8 mouse cellular contexts compared by ENCODE assay signal in genomic region chr13:103334392-103334686, GRCm38 (mm10). TPM values are rescaled to one million over a fixed set of nuclear protein-coding genes. Genes with fewer than 3 reads are reported as not detected.
DNase-seq lines count a peak whose midpoint lies in the region; ATAC-seq and TF ChIP-seq lines count a peak whose summit lies in the region.

Gene Mast4, minus strand, starts transcription at chr13:103334497.

- DNase-seq in ES-CJ7 (ENCODE audit: low read depth, low spot score), result peak; percentile 76
- peak; percentile 25 for DNase-seq in cerebellum, adult 11-12 months
- DNase-seq in heart, postnatal 14 days, result peak; percentile 93 to 94
- peak; percentile 94 to 95 for DNase-seq in kidney, postnatal 4 days
- DNase-seq in thymus, postnatal 14 days, result peak; percentile 72

- no peaks in the 10 kb centered on the region for H3K36me3 ChIP-seq in forebrain, embryonic 16.5 days (ENCODE audit: control insufficient read depth, insufficient read depth)
- H3K36me3 ChIP-seq in liver, embryonic 16.5 days (ENCODE audit: control insufficient read depth, insufficient read depth), result no peaks in the 10 kb centered on the region

- peaks cover 24% of the 10 kb centered on the region for H3K27me3 ChIP-seq in forebrain, embryonic 16.5 days (replicated peaks; ENCODE audit: control insufficient read depth, insufficient read depth, low read length)
- peaks cover 49% of the 10 kb centered on the region for H3K27me3 ChIP-seq in liver, embryonic 16.5 days (ENCODE audit: control insufficient read depth, insufficient read depth, low read depth, low read length)

- intact Hi-C loops in heart, postnatal 14 days (cut with DNase I), result loop anchor here (5.0 to 10.0 kb wide), 4 partner anchors 62 to 308 kb away; no protein-coding TSS in a partner anchor

- TF ChIP-seq POLR2A in olfactory bulb, adult 2 months (IDR thresholded peaks at IDR 0.05; ENCODE audit: insufficient read depth, low read depth, low read length), result peak; percentile 26; the same call in 1 of the 2 replicates

- WGBS in forebrain, embryonic 16.5 days, result under 1% methylated on average over 44 of the region's 44 CpGs
- under 1% methylated on average over 44 of the region's 44 CpGs for whole genome bisulfite sequencing in liver, embryonic 16.5 days (ENCODE audit: insufficient replicate concordance)
- WGBS in olfactory bulb, adult 2 months, result under 1% methylated on average over 44 of the region's 44 CpGs

- peak within 1 kb of the TSS; percentile 64 for H3K4me3 ChIP-seq in forebrain, embryonic 16.5 days (replicated peaks; ENCODE audit: low read length)
- H3K4me3 ChIP-seq in liver, embryonic 16.5 days (ENCODE audit: low read depth, low read length), result peak within 1 kb of the TSS; percentile 61
- peak within 1 kb of the TSS; percentile 57 for H3K4me3 ChIP-seq in olfactory bulb, adult 2 months (ENCODE audit: insufficient read depth, low read depth, low read length)

- no peaks in the 10 kb centered on the region for H3K9me3 ChIP-seq in forebrain, embryonic 16.5 days (ENCODE audit: control insufficient read depth, low read length)
- no peaks in the 10 kb centered on the region for H3K9me3 ChIP-seq in liver, embryonic 16.5 days (replicated peaks; ENCODE audit: control insufficient read depth, low read length)

- peak; percentile 99 for ATAC-seq in forebrain, embryonic 16.5 days
- peak; percentile 80 for ATAC-seq in liver, embryonic 16.5 days (ENCODE audit: low read depth)

- peak within 1 kb of the TSS; percentile 63 for H3K9ac ChIP-seq in forebrain, embryonic 16.5 days (replicated peaks; ENCODE audit: low read depth, low read length)
- H3K9ac ChIP-seq in liver, embryonic 16.5 days (ENCODE audit: low read depth, low read length), result peak within 1 kb of the TSS; percentile 4; the same call in 1 of the 2 replicates

- peaks cover 17% of the 10 kb centered on the region for H3K4me1 ChIP-seq in forebrain, embryonic 16.5 days (replicated peaks; ENCODE audit: control insufficient read depth, insufficient read depth, low read length)
- no peaks in the 10 kb centered on the region; the same call in 1 of the 2 replicates for H3K4me1 ChIP-seq in liver, embryonic 16.5 days (ENCODE audit: control insufficient read depth, low read depth, low read length)
- H3K4me1 ChIP-seq in olfactory bulb, adult 2 months (ENCODE audit: control insufficient read depth, insufficient read depth, low read length), result peaks cover 9% of the 10 kb centered on the region

- TF ChIP-seq CTCF in olfactory bulb, adult 2 months (IDR thresholded peaks at IDR 0.05; ENCODE audit: insufficient read depth, low read depth, low read length), result no peak

- peak within 1 kb of the TSS; percentile 98 for H3K4me2 ChIP-seq in forebrain, embryonic 16.5 days (ENCODE audit: low read length)
- peak within 1 kb of the TSS; percentile 70 for H3K4me2 ChIP-seq in liver, embryonic 16.5 days (ENCODE audit: low read depth, low read length)

- H3K27ac ChIP-seq in forebrain, embryonic 16.5 days (ENCODE audit: low read length), result no peak within 1 kb of the TSS
- no peak within 1 kb of the TSS for H3K27ac ChIP-seq in liver, embryonic 16.5 days (ENCODE audit: low read length)
- no peak within 1 kb of the TSS for H3K27ac ChIP-seq in olfactory bulb, adult 2 months (ENCODE audit: insufficient read depth, low read depth, low read length)

RNA-seq across cellular contexts. Expression of gene Mast4, which starts in this region (rescaled TPM):
- polyA plus RNA-seq in forebrain, embryonic 16.5 days (2015; fragmentation: Nextera tagmentation; extraction: Ambion mirVana), result 9.4 and 15.7 TPM in 2 replicates
- total RNA-seq in heart, postnatal 14 days (2021), result 10 to 100 TPM; 45.9 to 49.2 TPM
- 2.5 and 2.6 TPM in 2 replicates for polyA plus RNA-seq in liver, embryonic 16.5 days (2015; fragmentation: Nextera tagmentation; extraction: Ambion mirVana)
- polyA plus RNA-seq in olfactory bulb, adult 2 months (2012; ENCODE audit: insufficient read depth, insufficient read length, low replicate concordance, missing spikeins), result not detected in 2 replicates

Comparison
In these comparisons a context has a peak if more than half of its experiments do, and no peak if none do; other contexts are left out.
1. DNase-seq: peak in every context shown above with its lines; median percentile 94 in kidney, postnatal 4 days; 94 in heart, postnatal 14 days; 76 in ES-CJ7; 72 in thymus, postnatal 14 days; 25 in cerebellum, adult 11-12 months.